Mouse (Mus musculus) lung, postnatal 0 days (tissue): ENCODE data around the gene Hap1. TPM values are rescaled to one million over a fixed set of nuclear protein-coding genes. Genes with fewer than 3 reads are reported as not detected.
A peak's percentile ranks its signal among the peaks of the same experiment; 100 is the strongest.
"Not testable (repeated sequence)": the region's sequence is repeated elsewhere in the genome, so short reads cannot be mapped to it uniquely, and the experiment has no call there.

Experiments used
- ATAC-seq: fragments of 200-750 bp; cut with Nextera tagmentation; 2 replicates; pipeline ENCODE4 v1.8.0; 2017; ENCODE audit warnings: moderate library complexity
- DNase-seq: peaks from one replicate; pipeline ENCODE4 v3.0.0-alpha.2; 2016; ENCODE audit warnings: low spot score
- H3K27ac ChIP-seq: fragments of 300-500 bp; sonication (generic); 2 replicates; pipeline ENCODE4 v1.5.1; 2014; ENCODE audit warnings: antibody characterized with exemption, mild to moderate bottlenecking, low read length, mixed read lengths
- H3K27me3 ChIP-seq: fragments of 300-500 bp; sonication (generic); replicated peaks from 2 replicates; pipeline ENCODE4 v1.6.1; 2014; ENCODE audit warnings: low read length, mixed read lengths; ENCODE audit not compliant: insufficient read depth
- H3K36me3 ChIP-seq: fragments of 300-500 bp; sonication (generic); 2 replicates; pipeline ENCODE4 v1.6.1; 2014; ENCODE audit warnings: low read length, mixed read lengths; ENCODE audit not compliant: insufficient read depth
- H3K4me1 ChIP-seq: fragments of 300-500 bp; sonication (generic); 2 replicates; pipeline ENCODE4 v1.6.1; 2014; ENCODE audit warnings: antibody characterized with exemption, low read depth, low read length, mixed read lengths; ENCODE audit not compliant: insufficient read depth
- H3K4me2 ChIP-seq: fragments of 300-500 bp; sonication (generic); replicated peaks from 2 replicates; pipeline ENCODE4 v1.6.1; 2014; ENCODE audit warnings: low read depth, mild to moderate bottlenecking, low read length, moderate library complexity, mixed read lengths
- H3K4me3 ChIP-seq: fragments of 300-500 bp; sonication (generic); 2 replicates; pipeline ENCODE4 v1.5.1; 2014; ENCODE audit warnings: low read depth, low read length
- H3K9ac ChIP-seq: fragments of 300-500 bp; sonication (generic); replicated peaks from 2 replicates; pipeline ENCODE4 v1.6.1; 2014; ENCODE audit warnings: low read depth, mild to moderate bottlenecking
- H3K9me3 ChIP-seq: fragments of 300-500 bp; sonication (generic); 2 replicates; pipeline ENCODE4 v1.6.1; 2016; ENCODE audit warnings: low read length, mixed read lengths
- CTCF ChIP-seq: IDR thresholded peaks from 2 replicates; pipeline ENCODE4 v1.5.1; 2016; ENCODE audit warnings: antibody characterized with exemption, mild to moderate bottlenecking
- EP300 ChIP-seq: IDR thresholded peaks from 2 replicates; pipeline ENCODE4 v1.6.1; 2016; ENCODE audit warnings: antibody characterized with exemption, mild to moderate bottlenecking, control low read depth
- WGBS: fragments of 180-500 bp; shearing (Covaris S2); extraction: QIAGEN DNeasy Blood & Tissue Kit; methylation state at CpG from one replicate; pipeline ENCODE4 v1.1.7; 2014; 5-methylcytosine and 5-hydroxymethylcytosine counted together
- polyA plus RNA-seq: library from polyadenylated mRNA; unstranded; fragments of >200 nt; fragmentation: Nextera tagmentation; extraction: Ambion mirVana; gene quantifications from 2 replicates; pipeline ENCODE4 v1.2.1, GENCODE M21; 2015

Gene Hap1
- polyA plus RNA-seq, 1 experiment from 2014 or later, result 6.4 TPM

GRCm38 (mm10) chr11:100313424-100313823 is 42.5 kb downstream of the Hap1 start:
- Histone ChIP-seq H3K9me3 (no peaks in the 10 kb centered on the region), H3K9ac (no peak overlapping the region), H3K4me1 (no peaks in the 10 kb centered on the region), H3K27me3 (no peaks in the 10 kb centered on the region), H3K36me3 (no peaks in the 10 kb centered on the region), H3K4me3 (no peak overlapping the region), H3K4me2 (no peak overlapping the region), H3K27ac (no peak overlapping the region)
- ATAC-seq (no peak), DNase-seq (no peak)
- TF ChIP-seq CTCF (no peak), EP300 (no peak)
- WGBS, result 90% methylated on average over 6 of the region's 6 CpGs

- 19% methylated on average over 5 of the region's 5 CpGs for WGBS
- Histone ChIP-seq H3K9ac (no peak overlapping the region), H3K4me2 (no peak overlapping the region), H3K4me1 (no peaks in the 10 kb centered on the region), H3K9me3 (no peaks in the 10 kb centered on the region), H3K27me3 (no peaks in the 10 kb centered on the region), H3K4me3 (no peak overlapping the region), H3K36me3 (no peaks in the 10 kb centered on the region), H3K27ac (peak overlapping the region; percentile 62; the same call in 1 of the 2 replicates)
- DNase-seq, result peak; percentile 94
- TF ChIP-seq CTCF, result no peak
- TF ChIP-seq EP300, result peak; percentile 91
- peak; percentile 97 for ATAC-seq
Observed at GRCm38 (mm10) chr11:100312096-100312679, 43.7 kb downstream of the Hap1 start.

GRCm38 (mm10) chr11:100311656-100312055 is 44.3 kb downstream of the Hap1 start:
- peak overlapping the region; percentile 14; the same call in 1 of the 2 replicates for H3K27ac ChIP-seq
- no peaks in the 10 kb centered on the region for H3K27me3 ChIP-seq
- no peaks in the 10 kb centered on the region for H3K4me1 ChIP-seq
- H3K9me3 ChIP-seq, result no peaks in the 10 kb centered on the region
- WGBS, result 58% methylated on average over 1 of the region's 1 CpGs
- ATAC-seq (no peak), DNase-seq (no peak)
- no peak overlapping the region for H3K4me2 ChIP-seq
- no peak overlapping the region for H3K9ac ChIP-seq
- no peaks in the 10 kb centered on the region for H3K36me3 ChIP-seq
- TF ChIP-seq EP300 (no peak), CTCF (no peak)
- H3K4me3 ChIP-seq, result no peak overlapping the region

GRCm38 (mm10) chr11:100308672-100309071 is 47.3 kb downstream of the Hap1 start:
- H3K36me3 ChIP-seq, DNase-seq, H3K9me3 ChIP-seq, H3K9ac ChIP-seq, H3K4me1 ChIP-seq, H3K27me3 ChIP-seq, ATAC-seq, H3K4me2 ChIP-seq, H3K4me3 ChIP-seq, H3K27ac ChIP-seq: not testable (repeated sequence)
- 85% methylated on average over 6 of the region's 6 CpGs for WGBS

- no peak for TF ChIP-seq CTCF
- Histone ChIP-seq H3K36me3 (no peaks in the 10 kb centered on the region), H3K9me3 (no peaks in the 10 kb centered on the region), H3K4me2 (no peak overlapping the region), H3K4me3 (no peak overlapping the region), H3K27ac (no peak overlapping the region), H3K4me1 (no peaks in the 10 kb centered on the region), H3K27me3 (no peaks in the 10 kb centered on the region), H3K9ac (no peak overlapping the region)
- no peak for DNase-seq
- ATAC-seq, result no peak
- 79% methylated on average over 5 of the region's 5 CpGs for WGBS
Observed at GRCm38 (mm10) chr11:100307900-100308299, 48.0 kb downstream of the Hap1 start.

- 0 out of 2 replicates have a peak, but pooled peaks cover 6% of the 10 kb centered on the region for H3K4me1 ChIP-seq
- H3K4me3 ChIP-seq, result no peak overlapping the region
- no peaks in the 10 kb centered on the region for H3K27me3 ChIP-seq
- 68% methylated on average over 5 of the region's 5 CpGs for WGBS
- ATAC-seq (no peak), DNase-seq (no peak)
- H3K9me3 ChIP-seq, result no peaks in the 10 kb centered on the region
- H3K36me3 ChIP-seq, result no peaks in the 10 kb centered on the region
- H3K4me2 ChIP-seq, result no peak overlapping the region
- H3K9ac ChIP-seq, result no peak overlapping the region
- no peak overlapping the region for H3K27ac ChIP-seq
- TF ChIP-seq EP300, result no peak
- TF ChIP-seq CTCF, result no peak
Observed at GRCm38 (mm10) chr11:100301292-100301691, 54.6 kb downstream of the Hap1 start.

- no peak for TF ChIP-seq EP300
- TF ChIP-seq CTCF, result peak; percentile 95
- H3K27me3 ChIP-seq, result no peaks in the 10 kb centered on the region
- no peaks in the 10 kb centered on the region for H3K36me3 ChIP-seq
- H3K9ac ChIP-seq, result no peak overlapping the region
- WGBS, result 8% methylated on average over 5 of the region's 5 CpGs
- H3K4me3 ChIP-seq, result no peak overlapping the region
- ATAC-seq (no peak), DNase-seq (peak; percentile 44)
- H3K4me1 ChIP-seq, result 0 out of 2 replicates have a peak, but pooled peaks cover 6% of the 10 kb centered on the region
- no peaks in the 10 kb centered on the region for H3K9me3 ChIP-seq
- no peak overlapping the region for H3K27ac ChIP-seq
- H3K4me2 ChIP-seq, result no peak overlapping the region
Observed at GRCm38 (mm10) chr11:100300293-100300692, 55.6 kb downstream of the Hap1 start.
